Mouse (Mus musculus): ENCODE measurements around the gene Cdc27. TPM values are rescaled to one million over a fixed set of nuclear protein-coding genes. Genes with fewer than 3 reads are reported as not detected.
A peak's percentile ranks its signal among the peaks of the same experiment; 100 is the strongest.

The Cdc27 gene
- 10 to 100 TPM; 58.2 to 61.3 TPM for total RNA-seq (2021)

- DNase-seq: peak; percentile 100
Measured at GRCm38 (mm10) chr11:104550406-104550974, at the start of gene Cdc27, which contains the start of gene Myl4. Gene Cdc27 (minus strand): TSS chr11:104550620. Gene Myl4 (plus strand): TSS chr11:104550663.

DNA sequence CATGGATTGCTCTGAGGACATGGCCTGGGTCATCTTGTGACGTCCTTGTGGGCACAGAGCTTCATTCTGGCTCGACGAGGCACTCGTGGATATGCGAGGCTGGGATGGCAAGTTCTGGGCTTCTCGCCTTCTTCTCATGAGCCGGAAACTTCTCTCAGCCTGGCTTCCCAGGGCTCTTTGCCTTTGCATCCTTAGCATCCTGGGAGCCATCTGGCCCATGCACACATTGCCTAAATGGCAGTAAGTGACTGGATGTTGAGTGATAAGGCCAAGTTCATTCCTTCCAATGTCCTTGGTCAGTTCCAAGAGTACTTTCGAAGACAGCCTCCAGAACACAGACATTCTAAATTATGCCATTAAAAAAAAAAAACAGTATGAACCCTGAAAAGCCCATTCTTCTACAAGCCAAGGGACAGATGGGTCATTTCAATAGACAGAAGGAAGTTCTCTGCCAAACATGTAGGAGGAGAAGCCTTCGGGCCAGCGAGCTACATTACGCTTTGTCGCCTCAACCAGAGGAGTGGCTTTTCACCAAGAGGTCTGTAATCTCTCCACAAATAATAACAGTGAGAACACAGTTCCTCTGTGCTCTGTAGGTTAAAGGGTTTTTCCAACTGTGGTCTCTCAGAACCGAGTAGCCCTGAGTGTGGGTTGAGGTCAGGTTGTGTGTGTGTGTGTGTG, 49.0 kb upstream of the Cdc27 start:
- no peak for DNase-seq

DNA sequence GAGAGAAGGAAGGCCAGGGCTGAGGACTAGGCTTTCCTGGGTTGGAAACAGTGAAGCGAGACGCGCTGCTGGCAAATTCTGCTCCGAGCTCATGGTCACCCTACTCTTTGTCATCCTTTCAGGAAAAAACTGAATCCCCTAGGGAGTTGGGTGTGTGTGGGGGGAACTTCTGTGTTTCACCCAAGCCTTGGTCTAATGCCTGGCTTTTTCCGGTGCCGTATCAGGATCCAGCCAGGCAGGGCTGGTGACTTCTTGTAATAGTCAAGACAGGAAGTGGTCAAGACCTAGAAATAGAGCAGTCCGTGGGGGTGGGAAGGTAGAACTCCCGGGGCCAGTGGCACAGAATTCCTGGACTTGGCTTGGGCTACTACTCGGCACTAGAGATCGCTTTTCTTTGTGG, 45.9 kb upstream of the Cdc27 start:
- no peak for DNase-seq

- no peak for DNase-seq
Measured at GRCm38 (mm10) chr11:104592066-104592835, 41.8 kb upstream of the Cdc27 start.

DNA sequence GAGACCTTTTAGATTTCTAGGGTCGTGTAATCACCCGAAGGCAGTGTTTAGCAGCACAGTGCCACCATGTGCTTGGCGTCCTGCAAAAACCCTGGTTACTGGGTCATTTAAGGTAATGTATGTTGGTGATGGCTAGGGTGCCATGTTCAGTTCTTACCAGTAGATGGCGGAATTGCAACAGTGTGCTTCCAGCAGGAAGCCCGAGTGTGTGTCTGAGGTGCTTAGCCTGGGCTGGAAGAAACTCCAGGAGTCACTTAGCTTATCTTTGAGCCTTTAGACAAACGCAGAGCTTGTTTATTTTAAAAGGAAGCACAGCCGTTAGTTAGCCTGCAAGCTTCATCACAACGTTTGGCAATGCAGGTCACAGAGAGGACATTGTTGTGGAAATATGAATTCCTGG, 39.7 kb upstream of the Cdc27 start:
- peak; percentile 67 to 74 for DNase-seq

- DNase-seq: no peak
Measured at GRCm38 (mm10) chr11:104589570-104589969, 39.1 kb upstream of the Cdc27 start.

DNA sequence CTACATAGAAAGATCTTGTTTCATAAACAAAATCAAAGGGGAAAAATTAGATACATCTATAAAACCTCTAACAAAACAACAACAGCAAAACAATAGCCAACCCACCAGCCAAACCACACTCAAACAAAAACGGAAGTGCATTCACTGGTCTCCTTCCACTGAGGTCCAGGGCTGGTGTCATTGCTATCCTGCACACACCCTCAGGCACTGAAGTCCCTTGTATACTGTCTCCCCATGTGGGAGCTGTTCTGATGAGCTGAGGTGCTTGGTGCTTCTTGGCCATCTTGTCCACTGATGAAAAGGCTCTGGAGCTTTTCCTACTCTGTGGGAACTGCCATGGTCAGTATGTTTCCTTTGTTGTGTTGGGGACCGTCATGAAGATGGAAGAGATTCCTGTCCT, 38.1 kb upstream of the Cdc27 start:
- no peak for DNase-seq

DNA sequence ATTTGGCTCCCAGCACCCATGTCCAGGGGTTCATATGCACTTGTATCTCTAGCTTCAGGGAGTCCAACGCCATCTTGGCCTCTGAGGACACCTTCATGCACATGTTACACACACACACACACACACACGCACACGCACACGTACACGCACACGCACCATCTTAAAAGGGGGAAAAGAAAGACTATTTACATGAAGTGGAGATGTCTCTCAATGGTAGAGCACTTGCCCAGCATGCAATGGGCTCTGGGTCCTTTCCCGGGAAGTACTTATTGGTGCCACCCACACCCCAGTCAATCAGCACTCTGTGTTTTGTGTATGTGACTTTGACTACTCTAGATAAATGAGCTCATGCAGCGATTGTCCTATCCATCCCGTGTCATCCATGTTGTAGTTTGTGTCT, 37.5 kb upstream of the Cdc27 start:
- DNase-seq: no peak

DNA sequence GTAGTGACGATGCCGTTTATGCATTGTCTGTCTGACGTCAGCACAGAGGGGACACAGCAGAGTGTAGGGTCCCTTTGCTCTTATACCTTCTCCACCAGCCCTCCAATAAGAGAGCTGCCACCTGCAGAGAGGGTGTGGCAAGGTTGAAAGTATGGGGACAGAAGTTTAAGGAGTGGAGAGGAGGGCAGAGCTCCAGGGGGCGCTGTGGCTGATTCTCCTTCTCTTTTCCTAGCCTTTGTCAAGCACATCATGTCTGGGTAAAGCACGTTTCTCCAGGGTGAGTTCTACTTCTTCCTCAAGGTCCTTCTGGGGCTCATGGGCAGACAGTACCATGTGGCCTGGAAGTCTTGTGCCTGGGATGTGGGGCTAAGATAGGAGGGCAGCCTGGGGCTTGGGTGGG, 35.1 kb upstream of the Cdc27 start:
- DNase-seq: no peak

DNA sequence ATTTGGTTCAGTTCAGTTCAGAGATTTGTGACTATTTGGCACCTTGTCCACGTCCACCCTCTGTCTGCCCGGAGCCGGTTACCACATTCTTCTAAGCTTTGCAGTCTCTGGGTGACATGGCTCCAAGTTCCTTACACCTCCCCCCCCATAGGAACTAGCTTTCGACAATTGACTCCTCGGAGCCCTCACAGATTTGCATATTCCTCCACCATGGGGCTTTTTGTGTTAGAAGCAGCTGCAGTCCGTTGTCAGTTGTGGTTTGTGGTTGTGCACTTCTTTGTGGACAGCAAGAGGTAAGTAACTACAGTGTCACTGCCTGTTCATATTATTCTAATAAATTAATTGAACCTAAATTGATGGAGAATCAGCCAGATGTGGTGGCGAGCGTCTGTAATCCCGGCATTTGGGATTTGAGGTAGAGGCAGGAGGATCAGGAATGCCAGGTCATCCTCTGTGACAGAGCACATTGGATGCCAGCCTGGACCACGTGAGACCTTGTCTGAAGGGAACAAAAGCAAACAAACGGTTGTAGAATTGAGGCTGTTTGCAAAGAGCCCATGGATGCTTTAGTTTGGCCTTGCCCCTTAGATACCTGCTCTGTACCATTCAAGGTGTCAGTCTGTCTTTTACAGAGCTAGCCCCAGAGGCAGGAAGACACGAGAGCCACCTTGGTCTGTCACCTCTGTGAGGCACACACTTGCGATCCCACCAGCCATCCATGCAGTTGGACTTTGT, 32.4 kb upstream of the Cdc27 start:
- DNase-seq: no peak

DNA sequence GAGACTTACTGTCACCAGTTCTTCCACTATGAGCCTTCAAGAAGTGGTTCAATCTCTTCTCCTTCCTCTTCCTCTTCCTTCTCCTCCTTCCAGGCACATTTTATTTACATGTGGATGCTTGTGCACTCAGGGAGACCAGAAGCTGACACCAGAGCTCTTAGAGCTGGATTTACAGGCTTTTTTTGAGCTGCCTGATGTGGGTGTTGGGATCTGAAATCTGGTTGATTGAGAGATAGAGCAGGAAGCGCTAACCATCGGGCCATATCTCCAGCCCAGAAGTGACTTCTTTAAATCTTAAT, 31.8 kb upstream of the Cdc27 start:
- DNase-seq: no peak

GRCm38 (mm10) chr11:104581446-104582307, 31.3 kb upstream of the Cdc27 start:
- DNase-seq: no peak

GRCm38 (mm10) chr11:104580606-104581005, 30.2 kb upstream of the Cdc27 start:
- peak; percentile 45 to 58 for DNase-seq

DNA sequence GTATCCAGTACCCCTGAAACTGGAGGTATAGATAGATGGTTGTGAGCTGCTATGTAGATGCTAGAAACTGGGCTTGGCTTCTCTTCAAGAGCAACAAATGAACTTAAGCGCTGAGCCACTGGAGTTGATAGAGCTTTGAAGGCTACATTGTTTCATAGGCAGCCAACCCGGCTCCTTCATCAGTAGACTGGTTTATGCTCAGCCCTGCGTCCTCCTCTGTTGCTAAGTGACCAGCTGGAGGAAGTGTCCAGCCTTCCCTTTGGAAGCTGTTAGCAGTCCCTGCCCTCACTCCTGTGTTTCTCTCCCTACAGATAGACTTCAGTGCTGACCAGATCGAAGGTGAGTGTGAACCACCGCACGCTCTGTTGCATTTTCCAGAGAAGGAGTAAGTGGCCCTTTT, 29.7 kb upstream of the Cdc27 start:
- no peak for DNase-seq

DNA sequence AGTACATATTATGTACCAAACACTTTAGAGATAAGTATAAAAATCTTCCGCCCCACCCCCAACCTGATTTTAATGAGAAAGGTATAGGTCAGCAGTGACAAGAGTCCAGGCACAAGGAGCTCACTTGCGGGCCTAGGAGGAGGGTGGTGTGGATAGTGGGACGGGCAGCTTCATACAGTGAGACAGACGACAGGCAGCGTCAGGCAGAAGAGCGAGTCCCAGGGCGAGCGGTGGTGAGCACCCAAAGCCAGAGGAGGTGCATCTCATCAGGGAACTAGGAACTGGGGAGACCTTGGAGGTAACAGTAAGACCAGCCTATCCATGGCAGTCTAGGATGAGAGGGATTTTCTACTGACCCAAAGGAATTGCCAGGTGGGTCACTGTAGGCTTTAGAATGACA, 29.2 kb upstream of the Cdc27 start:
- no peak for DNase-seq

DNA sequence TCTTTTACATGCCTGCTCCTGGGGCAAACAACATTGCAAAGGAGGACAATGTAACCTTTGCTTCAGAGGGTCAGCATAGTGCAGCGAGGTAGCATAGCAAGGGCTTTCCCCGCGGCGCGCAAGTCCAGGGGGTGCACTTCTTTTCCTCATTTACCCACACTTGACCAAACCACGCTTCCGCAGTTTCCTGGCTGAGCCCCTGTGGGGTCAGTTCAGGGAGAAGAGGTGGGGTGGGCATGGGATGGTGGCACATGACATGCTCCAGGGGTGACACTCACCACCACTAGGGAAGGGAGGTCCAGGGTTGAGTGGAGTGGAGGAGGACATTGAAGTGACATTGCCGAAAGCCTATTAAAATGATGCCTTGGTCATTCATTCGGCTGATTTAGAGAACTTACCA, 28.7 kb upstream of the Cdc27 start:
- no peak for DNase-seq

GRCm38 (mm10) chr11:104578074-104578473, 27.7 kb upstream of the Cdc27 start:
- no peak for DNase-seq

DNA sequence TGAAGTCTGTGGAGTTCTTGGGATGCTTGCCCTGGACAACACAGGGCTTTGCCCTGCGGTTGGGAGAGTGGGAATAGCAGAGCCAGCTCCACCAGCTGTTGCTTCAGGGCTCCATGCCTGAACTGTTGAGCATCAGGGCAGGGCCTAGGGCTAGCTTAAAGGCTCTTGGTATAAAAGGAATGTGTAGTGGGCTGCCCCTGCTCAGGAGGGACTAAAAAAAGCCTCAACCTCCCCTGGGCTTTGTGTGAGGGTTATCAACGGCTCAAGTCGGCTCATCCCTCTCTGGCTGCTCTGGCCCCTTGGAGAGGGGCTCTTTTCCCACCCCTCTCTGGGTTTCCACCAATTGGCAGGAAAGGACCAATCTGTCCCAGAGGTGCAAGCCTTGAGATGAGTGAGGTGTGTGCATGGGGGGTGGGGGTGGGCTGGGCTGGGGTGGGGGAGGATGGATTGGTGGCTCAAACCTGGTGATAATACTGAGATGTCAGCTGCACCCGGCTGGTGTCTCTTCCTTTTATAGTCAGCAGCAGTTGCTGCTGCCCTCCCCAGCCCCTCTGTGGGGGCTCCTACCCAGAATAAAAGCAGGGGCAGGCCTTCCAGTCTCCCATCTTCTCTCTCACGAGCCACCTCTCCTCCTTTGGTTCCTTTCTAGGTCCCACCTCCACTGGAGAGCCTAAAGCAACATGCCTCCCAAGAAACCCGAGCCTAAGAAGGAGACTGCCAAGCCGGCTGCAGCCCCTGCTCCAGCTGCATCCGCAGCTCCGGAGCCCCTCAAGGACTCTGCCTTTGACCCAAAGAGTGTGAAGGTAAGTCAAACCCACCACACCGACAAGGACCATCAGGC, 26.6 kb upstream of the Cdc27 start:
- DNase-seq: no peak

DNA sequence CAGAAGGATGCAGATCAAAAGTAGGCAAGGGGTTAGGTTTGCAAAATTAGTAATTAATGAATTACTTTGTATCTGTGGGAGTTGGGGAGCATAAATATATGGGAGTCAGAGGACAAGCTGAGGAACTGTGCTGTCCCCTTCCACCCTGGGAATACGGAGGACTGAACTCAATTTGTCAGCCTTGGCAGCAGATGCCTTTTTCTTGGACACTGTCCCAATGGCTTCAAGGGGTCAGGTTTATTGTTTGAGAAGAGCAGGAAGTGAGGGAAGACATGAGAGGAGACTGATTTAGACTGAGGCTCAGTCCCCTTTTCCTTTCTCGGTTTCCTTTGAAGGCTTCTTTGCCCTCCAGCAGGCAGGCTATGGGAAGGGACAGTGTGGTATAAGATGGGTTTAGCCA, 22.1 kb upstream of the Cdc27 start:
- no peak for DNase-seq

- no peak for DNase-seq
Measured at GRCm38 (mm10) chr11:104572091-104572490, 21.7 kb upstream of the Cdc27 start.

DNA sequence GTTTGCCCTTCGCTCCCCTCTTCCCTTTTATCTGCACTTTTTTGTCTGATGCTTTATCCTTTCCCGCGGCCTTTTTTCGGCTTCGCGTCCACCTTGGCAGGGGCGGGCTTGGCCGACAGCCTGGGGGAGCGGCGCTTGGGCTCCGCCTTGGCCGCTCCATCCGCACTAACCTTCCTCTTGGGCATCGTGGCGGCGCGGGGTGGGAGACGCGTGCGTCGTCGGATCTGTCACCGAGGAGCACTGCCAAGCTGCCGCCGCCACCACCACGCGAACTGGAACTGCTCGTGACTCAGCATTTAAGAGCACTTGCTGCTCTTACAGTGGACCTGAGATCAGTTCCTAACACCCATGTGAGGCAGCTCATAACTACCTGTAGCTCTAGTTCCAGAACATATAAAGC, 21.0 kb upstream of the Cdc27 start:
- DNase-seq: peak in 1 of 2 experiments; percentile 31
